Mouse (Mus musculus): Measurements from ENCODE around the gene Dcdc2a. TPM values are rescaled to one million over a fixed set of nuclear protein-coding genes. Genes with fewer than 3 reads are reported as not detected.
A peak's percentile ranks its signal among the peaks of the same experiment; 100 is the strongest.

Gene Dcdc2a
- total RNA-seq, 2 experiments from 2014 or later, result not detected

DNA sequence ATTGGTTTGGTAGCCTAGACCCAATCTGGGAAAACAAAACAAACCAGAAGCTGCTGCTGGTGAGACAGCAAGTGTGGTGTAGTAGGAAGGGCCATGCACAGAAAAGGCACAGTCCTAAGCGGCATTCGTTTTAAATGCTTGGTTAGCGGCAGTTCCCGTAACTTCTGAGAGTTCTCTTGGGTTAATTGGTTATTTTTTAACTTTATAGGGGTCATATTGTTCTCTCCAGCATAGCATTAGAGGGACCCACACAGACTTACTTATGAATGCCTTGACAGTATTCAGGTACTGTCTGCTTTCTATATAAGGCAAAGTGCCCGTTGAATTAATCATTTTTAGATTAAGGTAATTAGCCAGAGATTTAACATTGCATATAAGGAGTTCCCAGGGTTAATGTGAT is 35.5 kb downstream of the Dcdc2a start:
- ATAC-seq (replicated peaks; ENCODE audit: low FRiP score, low TSS enrichment, poor library complexity, severe bottlenecking), result no peak

DNA sequence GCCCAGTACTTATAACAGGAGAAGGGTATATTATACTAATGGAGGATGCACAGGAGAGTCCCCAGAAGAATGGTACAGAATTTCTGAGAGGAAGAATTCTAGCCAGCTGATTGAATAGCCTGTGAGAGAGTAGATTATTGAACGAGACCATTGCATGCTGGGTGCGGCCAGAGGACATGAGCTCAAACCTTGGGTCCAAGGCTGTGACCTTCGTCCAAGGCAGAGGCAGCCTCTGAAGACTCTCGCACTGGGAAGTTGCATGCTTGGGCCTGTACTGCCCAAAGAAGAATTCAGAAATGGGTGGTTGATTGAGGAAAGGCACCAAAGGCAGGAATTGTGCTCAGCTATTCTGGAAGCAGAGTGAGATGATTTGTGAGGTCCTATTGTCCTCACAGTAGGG is 38.0 kb downstream of the Dcdc2a start:
- no peak for ATAC-seq (replicated peaks; ENCODE audit: low FRiP score, low TSS enrichment, poor library complexity, severe bottlenecking)

DNA sequence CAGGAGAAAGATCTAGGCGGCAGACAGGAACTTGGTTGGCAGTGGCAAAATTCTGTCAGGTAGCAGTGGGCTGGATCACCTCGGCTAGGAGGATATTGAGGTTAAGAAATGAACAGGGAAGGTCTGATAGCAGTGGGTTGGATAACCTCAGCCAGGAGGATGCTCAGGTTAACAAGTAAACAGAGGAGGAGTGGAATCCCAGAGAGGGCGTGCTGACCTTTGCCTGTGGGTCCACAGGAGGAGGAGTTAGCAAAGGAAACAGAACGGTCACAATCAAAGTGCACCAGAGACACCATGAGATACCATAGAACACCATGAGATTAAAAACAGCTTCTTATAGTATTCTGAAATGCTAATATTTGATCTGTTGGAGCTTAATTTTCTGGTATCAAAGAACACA is 38.6 kb downstream of the Dcdc2a start:
- ATAC-seq (replicated peaks; ENCODE audit: low FRiP score, low TSS enrichment, poor library complexity, severe bottlenecking), result no peak

DNA sequence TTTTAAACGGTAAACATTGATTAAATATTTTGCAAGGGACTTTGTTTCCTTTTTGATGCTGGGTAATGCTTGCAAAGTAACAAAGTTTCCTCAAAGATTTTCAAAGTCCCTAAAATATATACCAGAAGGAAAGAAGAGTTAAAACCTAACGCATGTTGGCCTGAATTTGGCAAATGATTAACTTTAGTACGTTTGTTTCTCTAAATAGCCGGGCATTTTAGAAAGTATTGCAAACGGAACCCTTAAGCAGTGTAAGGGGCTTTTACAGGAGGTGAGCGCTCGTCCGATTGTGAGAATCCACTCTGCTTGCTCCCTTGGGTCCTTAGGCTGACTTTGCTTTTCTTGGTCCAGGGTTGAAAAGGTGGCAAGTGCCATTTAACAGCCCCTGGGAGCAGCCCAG is 41.5 kb downstream of the Dcdc2a start:
- no peak for ATAC-seq (replicated peaks; ENCODE audit: low FRiP score, low TSS enrichment, poor library complexity, severe bottlenecking)

DNA sequence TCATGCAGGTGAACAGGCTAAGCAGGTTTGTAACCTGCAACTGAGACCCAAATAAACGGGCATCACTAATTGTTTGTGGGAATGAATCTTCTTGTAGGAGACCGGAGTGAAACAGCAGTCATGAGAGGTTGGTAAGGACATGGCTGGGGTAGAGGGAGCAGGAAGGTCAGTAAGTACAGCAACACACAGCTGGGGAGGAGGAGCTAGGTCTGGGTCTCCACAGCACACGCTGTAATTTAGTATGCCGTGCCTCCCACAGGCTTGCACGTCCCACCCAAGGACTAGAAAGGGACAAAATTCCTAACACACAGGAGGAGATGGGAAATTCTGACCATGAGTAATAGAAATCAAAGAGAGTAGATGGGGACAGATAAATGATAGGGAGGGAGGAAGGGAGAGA is 42.8 kb downstream of the Dcdc2a start:
- no peak for ATAC-seq (replicated peaks; ENCODE audit: low FRiP score, low TSS enrichment, poor library complexity, severe bottlenecking)

DNA sequence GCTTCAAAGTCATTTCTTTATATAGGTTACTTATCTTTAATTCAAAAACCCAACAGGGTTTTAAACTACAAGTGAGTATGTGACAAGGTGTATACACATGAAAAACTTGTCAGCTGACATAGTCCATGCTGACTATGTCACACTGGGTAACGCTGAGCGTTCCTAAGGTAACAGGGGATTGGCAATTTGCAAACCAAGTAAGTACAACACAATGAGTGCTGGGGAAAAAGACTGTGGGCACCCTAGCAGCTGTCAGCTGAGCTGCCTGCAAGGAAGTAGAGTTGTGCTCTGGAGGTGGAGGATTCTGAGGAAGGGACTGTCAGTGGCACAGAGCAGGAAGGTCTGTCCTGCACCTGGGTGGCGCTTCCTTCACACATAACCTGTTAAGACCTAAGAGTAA is 43.7 kb downstream of the Dcdc2a start:
- ATAC-seq (replicated peaks; ENCODE audit: low FRiP score, low TSS enrichment, poor library complexity, severe bottlenecking), result no peak

DNA sequence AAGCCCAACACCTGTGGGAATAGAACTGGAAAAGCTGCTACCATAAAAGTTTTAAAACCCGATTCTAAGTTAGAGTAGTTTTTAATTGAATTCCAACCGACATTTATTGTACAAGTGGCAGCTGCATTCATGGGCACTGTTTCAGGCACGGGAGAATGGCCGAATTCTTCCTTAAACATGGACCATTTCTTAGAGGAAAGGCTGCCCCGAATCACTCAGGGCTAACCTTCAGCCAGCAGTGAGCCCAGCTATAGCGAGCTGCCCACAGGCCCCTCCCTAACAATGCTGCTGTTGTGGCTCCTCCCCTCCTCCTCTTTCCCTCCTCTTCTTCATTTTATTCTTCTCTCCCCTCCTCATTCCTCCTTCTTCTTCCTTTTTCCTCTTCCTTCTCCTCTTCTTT is 44.8 kb downstream of the Dcdc2a start:
- ATAC-seq (replicated peaks; ENCODE audit: low FRiP score, low TSS enrichment, poor library complexity, severe bottlenecking), result no peak

DNA sequence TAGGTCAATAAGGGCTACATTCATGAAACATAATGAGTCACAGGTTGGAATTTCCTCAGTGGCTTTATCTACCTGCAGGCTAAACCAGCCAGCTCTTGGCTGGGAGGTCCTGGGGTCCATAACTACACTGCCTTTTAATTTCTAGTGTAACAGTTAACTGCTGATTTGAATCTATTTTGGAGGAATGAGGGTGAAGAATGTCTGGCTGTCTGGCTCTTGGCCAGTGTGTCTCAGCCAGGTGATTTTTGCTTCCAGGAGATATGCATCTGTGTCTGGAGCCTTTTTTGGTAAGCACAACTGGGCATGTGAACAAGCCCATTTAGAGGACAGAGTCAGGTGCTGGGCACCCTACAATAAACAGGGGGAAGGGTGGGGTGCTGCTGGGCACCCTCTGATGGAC is 49.9 kb downstream of the Dcdc2a start:
- no peak for ATAC-seq (replicated peaks; ENCODE audit: low FRiP score, low TSS enrichment, poor library complexity, severe bottlenecking)

DNA sequence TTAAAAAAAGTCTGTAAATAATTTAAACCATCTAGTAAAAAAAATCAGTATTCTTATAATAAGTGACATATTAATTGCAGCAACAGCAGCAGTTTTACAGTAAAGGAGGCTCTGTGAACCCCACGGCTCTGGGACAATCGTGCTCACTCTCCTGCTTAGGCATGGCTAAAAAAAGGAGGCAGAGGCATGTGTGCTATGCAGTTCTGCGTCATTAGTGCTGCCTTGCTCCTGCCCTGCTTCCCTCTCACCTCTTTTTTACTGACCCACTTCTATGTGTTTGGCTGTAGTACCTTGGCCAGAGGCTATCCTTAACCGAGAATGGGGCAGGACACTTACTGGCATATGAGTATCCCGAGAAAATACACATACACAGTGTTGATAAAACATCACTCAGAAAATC is 50.9 kb downstream of the Dcdc2a start:
- no peak for ATAC-seq (replicated peaks; ENCODE audit: low FRiP score, low TSS enrichment, poor library complexity, severe bottlenecking)

DNA sequence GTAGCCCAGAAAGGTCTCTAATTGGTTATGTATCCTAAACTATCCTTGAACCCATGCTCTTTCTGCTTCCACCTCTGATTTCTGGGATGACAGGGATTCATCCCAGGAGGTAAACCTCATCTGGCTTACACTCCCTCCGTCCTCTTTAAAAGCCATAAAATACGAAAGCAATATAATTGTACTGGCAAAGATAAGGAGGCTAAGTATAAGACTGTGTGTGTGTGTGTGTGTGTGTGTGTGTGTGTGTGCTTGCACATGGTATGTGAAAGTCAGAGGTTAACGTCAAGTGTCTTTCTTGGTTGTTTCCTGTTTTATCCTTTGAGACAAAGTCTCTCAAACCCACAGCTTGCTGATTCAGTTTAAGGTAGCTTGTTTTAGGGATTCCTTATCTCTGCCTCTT is 52.5 kb downstream of the Dcdc2a start:
- ATAC-seq (replicated peaks; ENCODE audit: low FRiP score, low TSS enrichment, poor library complexity, severe bottlenecking), result no peak

DNA sequence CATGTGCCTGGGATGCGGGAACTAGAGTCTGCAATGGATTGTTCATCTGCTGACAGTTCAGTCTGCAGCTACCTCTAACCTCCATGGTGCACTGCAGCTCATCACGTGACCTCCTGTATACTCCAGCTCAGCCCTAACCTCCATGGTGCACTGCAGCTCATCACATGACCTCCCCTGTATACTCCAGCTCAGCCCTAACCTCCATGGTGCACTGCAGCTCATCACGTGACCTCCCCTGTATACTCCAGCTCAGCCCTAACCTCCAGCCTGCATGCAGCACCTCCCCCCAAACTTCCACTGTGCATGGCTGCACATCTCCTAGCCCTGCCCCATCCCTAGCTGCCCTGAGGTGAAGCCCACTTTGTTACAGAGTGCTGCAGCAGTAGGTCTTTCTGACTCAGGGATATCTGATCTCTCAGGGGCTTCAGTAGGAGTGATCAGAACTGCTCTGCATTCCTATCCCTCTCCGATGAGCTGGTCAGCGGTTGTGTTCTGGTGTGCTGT is 54.8 kb downstream of the Dcdc2a start:
- no peak for ATAC-seq (replicated peaks; ENCODE audit: low FRiP score, low TSS enrichment, poor library complexity, severe bottlenecking)

DNA sequence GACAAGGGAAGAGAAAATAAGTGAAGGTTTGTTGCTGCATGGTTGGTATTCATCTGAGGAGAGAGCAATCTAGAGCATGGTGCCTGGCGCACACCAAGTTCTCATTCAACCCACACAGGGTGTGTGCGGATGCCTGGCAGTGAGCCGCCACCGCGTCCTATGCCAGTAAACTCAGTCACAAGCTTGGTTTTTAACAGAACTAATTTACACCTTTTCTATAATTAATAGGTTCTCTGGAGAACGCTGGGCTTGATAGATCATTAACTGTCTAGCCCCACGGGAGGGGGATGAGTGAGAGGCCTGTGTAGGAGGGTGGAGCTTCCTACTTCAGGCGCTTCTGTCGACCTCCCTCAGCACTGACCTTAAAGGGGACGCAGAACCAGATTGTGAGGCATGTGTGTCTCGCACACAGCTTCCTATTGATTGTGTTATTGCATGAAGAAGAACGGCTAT is 59.7 kb downstream of the Dcdc2a start:
- 0 out of 2 replicates have a peak, but pooled peaks have one; percentile 64 for ATAC-seq (replicated peaks; ENCODE audit: low FRiP score, low TSS enrichment, poor library complexity, severe bottlenecking)

DNA sequence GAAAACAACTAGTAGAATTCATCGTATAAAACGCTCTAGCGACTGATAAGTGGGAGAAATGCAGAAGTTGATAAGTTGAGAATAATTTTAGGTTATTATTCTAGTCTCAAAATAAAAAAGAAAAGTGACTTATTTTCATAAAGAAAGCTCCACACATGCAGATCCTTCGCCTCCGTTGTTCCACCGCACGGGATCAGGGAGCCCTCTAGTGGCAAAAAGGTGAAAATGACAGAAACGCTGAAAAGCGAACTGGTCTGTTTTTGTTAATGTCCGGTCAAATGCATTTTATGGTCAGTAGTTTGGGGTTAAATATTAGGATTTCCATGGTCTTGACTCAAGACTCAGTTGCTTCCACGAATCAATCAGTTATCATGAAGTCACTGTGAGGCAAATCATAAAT is 60.2 kb downstream of the Dcdc2a start:
- peak; percentile 62; the same call in 1 of the 2 replicates for ATAC-seq (replicated peaks; ENCODE audit: low FRiP score, low TSS enrichment, poor library complexity, severe bottlenecking)

DNA sequence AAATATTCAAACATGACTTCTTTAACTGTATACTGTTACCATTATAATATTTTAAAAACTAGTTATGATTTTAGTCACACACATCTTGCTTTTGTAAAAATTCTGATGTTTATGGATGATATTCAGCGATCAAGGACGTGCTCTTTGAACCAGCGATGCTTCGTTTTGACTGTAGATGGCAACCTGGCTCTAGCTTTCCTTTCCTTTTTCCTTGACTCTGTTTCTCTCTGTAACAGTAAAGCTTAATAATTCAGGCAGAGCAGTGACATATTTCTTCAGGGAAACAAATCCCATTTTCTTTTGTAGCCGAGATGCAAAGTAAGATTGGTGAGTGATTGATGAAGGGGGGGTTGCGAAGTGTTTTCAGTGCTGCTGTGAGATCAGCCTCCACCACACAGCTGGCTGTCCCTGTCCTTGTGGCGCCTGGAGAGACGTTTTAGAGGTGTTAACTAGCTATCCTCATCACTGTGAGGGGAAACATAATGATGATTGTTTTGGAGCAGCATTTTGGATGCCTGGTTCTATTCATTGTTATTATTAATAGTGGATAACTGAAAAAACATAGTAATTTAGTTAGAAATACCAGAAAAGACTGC is 67.0 kb downstream of the Dcdc2a start:
- no peak for ATAC-seq (replicated peaks; ENCODE audit: low FRiP score, low TSS enrichment, poor library complexity, severe bottlenecking)

DNA sequence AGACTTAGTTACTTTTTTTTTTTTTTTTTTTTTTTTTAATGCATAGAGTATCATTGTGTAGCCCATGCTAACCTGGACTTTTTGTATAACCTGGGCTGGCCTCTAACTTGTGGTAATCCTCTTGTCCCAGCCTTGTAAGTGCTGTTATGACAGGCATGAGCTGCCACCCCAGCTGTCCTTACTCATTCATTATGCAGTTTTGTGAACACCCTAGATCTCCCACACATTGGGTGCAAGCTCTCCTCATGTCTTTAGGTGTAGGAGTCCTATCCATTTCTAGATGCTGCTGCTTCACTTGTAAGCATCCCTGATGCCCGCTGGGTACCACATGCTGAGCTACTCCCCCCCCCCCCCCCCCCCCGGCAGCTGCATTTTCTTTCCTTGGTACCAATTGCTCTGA is 71.4 kb downstream of the Dcdc2a start:
- no peak for ATAC-seq (replicated peaks; ENCODE audit: low FRiP score, low TSS enrichment, poor library complexity, severe bottlenecking)

DNA sequence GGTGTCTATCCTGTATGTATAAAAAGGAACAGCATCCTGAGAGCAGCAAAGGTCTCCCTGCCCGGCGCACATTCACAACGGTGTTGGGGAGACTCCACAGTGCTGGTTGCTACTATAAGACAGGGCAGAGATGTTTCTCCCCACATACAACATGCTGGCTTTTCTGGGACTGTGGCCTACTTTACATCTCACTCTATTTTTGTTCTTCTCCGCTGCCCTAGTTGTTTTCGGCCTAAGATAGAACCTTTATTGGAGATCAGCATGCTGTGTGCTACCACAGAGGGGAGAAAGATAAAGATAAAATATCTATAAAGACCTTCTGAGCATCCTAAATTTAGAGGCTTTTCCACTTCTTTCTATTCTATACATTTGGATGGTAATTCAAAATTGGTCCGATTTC is 72.0 kb downstream of the Dcdc2a start:
- ATAC-seq (replicated peaks; ENCODE audit: low FRiP score, low TSS enrichment, poor library complexity, severe bottlenecking), result no peak

DNA sequence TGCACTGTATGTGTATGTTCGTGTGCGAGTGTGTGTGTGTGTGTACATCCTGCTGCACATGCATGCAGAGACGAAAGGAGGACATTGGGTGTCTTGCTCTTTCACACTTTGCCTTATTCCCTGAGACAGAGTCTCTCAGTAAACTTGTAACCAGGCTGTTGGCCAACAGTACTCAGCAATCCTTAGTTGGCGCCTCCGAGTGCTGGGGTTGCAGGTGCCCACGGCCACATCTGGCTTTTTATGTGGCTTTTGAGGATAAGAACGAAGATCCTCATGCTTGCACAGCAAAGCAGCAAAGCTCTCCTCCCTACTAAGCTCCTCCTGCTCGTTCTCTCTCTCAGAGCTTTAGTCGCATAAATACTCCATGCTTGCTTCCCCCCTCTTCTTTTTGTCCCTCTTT is 73.0 kb downstream of the Dcdc2a start:
- ATAC-seq (replicated peaks; ENCODE audit: low FRiP score, low TSS enrichment, poor library complexity, severe bottlenecking), result no peak

DNA sequence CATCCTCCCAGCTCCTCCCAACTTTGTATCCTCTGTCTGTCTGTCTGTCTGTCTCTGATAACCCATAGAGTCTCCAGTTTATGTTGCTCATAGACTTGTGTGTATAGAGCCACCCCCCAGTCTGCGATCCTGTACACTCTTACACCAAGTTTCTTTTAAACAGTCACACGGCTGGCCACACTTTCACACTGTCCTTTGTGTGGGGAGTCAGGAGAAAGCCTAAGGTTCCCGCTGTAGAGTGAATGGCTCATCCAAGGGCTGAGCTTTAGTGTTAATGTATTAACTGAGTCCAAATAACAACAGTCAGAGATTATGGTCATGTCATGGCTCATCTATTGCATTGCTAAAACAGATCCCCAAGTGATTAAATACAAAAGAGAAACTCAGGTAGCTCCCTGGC is 87.3 kb downstream of the Dcdc2a start:
- no peak for ATAC-seq (replicated peaks; ENCODE audit: low FRiP score, low TSS enrichment, poor library complexity, severe bottlenecking)

DNA sequence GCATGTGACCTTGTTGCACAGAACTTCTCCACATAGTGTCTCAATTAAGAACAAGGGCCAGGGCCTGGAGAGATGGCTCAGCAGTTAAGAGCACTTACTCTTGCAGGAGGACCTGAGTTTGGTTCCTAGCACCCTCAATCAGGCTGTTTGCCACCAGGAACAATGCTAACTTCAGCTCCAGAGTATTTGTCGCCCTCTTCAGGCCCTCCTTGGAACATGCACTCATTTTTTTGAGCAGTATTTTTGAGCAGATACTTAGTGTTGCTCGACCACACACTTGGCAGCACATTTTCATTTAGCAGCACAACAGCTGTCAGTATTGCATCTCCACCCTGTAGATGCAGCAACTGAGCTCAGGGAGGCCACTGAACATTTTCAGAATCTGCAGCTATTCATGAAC is 88.3 kb downstream of the Dcdc2a start:
- no peak for ATAC-seq (replicated peaks; ENCODE audit: low FRiP score, low TSS enrichment, poor library complexity, severe bottlenecking)

DNA sequence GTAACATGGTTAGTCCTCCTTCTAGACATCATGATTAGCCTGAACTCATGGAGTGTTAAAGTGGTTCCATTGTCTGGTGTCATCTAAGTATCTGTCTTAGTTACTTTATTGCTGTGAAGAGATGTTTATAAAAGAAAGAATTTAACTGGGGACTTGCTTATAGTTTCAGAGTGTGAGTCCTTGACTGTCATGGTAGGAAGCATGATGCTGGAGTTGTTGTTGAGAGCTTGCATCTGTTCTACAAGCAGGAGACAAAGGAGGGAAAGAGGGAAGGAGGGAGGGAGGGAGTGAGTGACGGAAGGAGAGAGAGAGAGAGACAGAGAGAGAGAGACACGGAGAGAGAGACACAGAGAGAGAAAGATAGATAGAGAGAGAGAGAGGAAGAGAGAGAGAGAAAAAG is 90.4 kb downstream of the Dcdc2a start:
- ATAC-seq (replicated peaks; ENCODE audit: low FRiP score, low TSS enrichment, poor library complexity, severe bottlenecking), result no peak

DNA sequence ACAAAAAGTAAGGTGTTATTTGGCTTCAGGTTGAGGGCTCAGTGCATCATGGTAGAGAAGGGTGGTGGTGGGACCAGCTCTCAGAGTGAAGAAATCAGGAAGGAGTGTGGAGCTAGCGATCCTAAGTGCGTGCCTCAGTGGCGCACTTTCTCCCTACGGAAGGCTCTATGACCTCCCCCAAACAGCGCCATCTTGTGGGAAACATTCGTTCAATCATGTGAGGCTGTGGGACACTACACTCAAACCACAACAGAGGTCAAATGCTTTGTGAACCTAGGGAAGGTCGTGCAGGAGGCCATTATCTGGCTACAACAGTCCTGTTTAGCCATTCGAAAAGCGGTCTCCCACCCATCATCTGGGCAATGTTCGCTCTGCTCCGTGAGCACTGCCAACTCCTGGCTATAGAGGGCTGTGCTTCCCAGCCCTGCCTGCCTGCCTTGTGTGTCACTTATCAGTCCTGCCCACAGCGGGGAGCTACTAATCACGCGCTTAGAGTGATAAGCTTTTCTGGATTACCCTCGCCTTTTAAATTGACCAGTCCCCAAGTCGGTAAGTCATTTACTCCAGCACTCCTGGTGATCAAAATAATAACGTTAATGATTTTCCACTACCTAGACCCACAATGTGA is 94.5 kb downstream of the Dcdc2a start:
- ATAC-seq (replicated peaks; ENCODE audit: low FRiP score, low TSS enrichment, poor library complexity, severe bottlenecking), result no peak
